Mouse (Mus musculus) MEL (cell line): ENCODE measurements around the gene Dnajb6. TPM values are rescaled to one million over a fixed set of nuclear protein-coding genes. Genes with fewer than 3 reads are reported as not detected.

Experiments used
- DNase-seq: peaks from one replicate; pipeline ENCODE4 v3.0.0; 2011; ENCODE audit warnings: low read depth, low spot score
- H3K27ac ChIP-seq: 2 replicates; pipeline ENCODE4 v1.5.1; 2012; ENCODE audit warnings: low read depth, mild to moderate bottlenecking, control low read depth, low read length, moderate library complexity; ENCODE audit not compliant: control insufficient read depth
- H3K27me3 ChIP-seq, 2 experiments: fragments of 150-350 bp in 1 of 2; sonication (generic) in 1 of 2; 2 replicates each; pipeline ENCODE4 v1.6.1; 2012; ENCODE audit warnings: low read length in 2 of 2, mild to moderate bottlenecking in 2 of 2, improper control_type of control experiment in 1 of 2, moderate library complexity in 1 of 2; ENCODE audit not compliant: insufficient read depth in 2 of 2, control insufficient read depth in 1 of 2
- H3K36me3 ChIP-seq, 2 experiments: 2 replicates each; pipeline ENCODE4 v1.6.1; 2012 to 2014; ENCODE audit warnings: low read length in 2 of 2, improper control_type of control experiment in 1 of 2, inconsistent platforms in 1 of 2, mild to moderate bottlenecking in 1 of 2; ENCODE audit not compliant: insufficient read depth in 2 of 2, control insufficient read depth in 1 of 2
- H3K4me1 ChIP-seq, 2 experiments: fragments of 150-350 bp in 1 of 2; sonication (generic) in 1 of 2; 2 replicates each; pipeline ENCODE4 v1.6.1; 2012; ENCODE audit warnings: low read length in 2 of 2, improper control_type of control experiment in 1 of 2, mild to moderate bottlenecking in 1 of 2; ENCODE audit not compliant: insufficient read depth in 2 of 2, control insufficient read depth in 1 of 2
- H3K4me3 ChIP-seq, 2 experiments: fragments of 150-350 bp in 1 of 2; sonication (generic) in 1 of 2; 2 replicates each; pipeline ENCODE4 v1.5.1; 2012; ENCODE audit warnings: low read depth in 2 of 2, low read length in 2 of 2, mild to moderate bottlenecking in 2 of 2, moderate library complexity in 2 of 2, control low read depth in 1 of 2, improper control_type of control experiment in 1 of 2; ENCODE audit not compliant: control insufficient read depth in 1 of 2, insufficient read depth in 1 of 2
- H3K79me2 ChIP-seq: 2 replicates; pipeline ENCODE4 v1.6.1; 2012; ENCODE audit warnings: mild to moderate bottlenecking, low read length, moderate library complexity; ENCODE audit not compliant: control insufficient read depth, poor library complexity, insufficient read depth
- H3K9ac ChIP-seq: 2 replicates; pipeline ENCODE4 v1.6.1; 2012; ENCODE audit warnings: low read depth, mild to moderate bottlenecking, control low read depth, low read length, moderate library complexity; ENCODE audit not compliant: control insufficient read depth, poor library complexity, severe bottlenecking
- H3K9me3 ChIP-seq: fragments of 150-350 bp; sonication (generic); replicated peaks from 2 replicates; pipeline ENCODE4 v1.6.1; 2012; ENCODE audit warnings: mild to moderate bottlenecking, low read length, improper control_type of control experiment, moderate library complexity; ENCODE audit not compliant: insufficient read depth
- BHLHE40 ChIP-seq: IDR thresholded peaks from 2 replicates; pipeline ENCODE4 v1.6.1; 2012; ENCODE audit warnings: low read depth, mild to moderate bottlenecking, inconsistent platforms, low read length, improper control_type of control experiment, borderline replicate concordance
- CTCF ChIP-seq, 3 experiments: IDR thresholded peaks in 2 of 3; conservative IDR thresholded peaks in 1 of 3; 2 replicates each; pipeline ENCODE4 v1.5.1; 2011 to 2012; ENCODE audit warnings: low read length in 3 of 3, low read depth in 2 of 3, mild to moderate bottlenecking in 2 of 3, improper control_type of control experiment in 1 of 3, inconsistent platforms in 1 of 3, mixed read lengths in 1 of 3, moderate library complexity in 1 of 3; ENCODE audit not compliant: control insufficient read depth in 1 of 3, insufficient read depth in 1 of 3, poor library complexity in 1 of 3, severe bottlenecking in 1 of 3
- E2F4 ChIP-seq: IDR thresholded peaks from 2 replicates; pipeline ENCODE4 v1.6.1; 2011; ENCODE audit warnings: low read depth, low read length, improper control_type of control experiment, borderline replicate concordance
- EP300 ChIP-seq, 2 experiments: IDR thresholded peaks; 2 replicates each; pipeline ENCODE4 v1.6.1; 2011; ENCODE audit warnings: improper control_type of control experiment in 2 of 2, low read length in 2 of 2, low read depth in 1 of 2, mild to moderate bottlenecking in 1 of 2
- GATA1 ChIP-seq: IDR thresholded peaks from 2 replicates; pipeline ENCODE4 v1.6.1; 2011; ENCODE audit warnings: low read depth, low read length, improper control_type of control experiment
- JUND ChIP-seq: IDR thresholded peaks from 2 replicates; pipeline ENCODE4 v1.6.1; 2011; ENCODE audit warnings: low read depth, mild to moderate bottlenecking, improper control_type of control experiment, low read length
- MAZ ChIP-seq: IDR thresholded peaks from 2 replicates; pipeline ENCODE4 v1.6.1; 2012; ENCODE audit warnings: low read depth, mild to moderate bottlenecking, inconsistent platforms, low read length, improper control_type of control experiment
- NELFE ChIP-seq: IDR thresholded peaks from 2 replicates; pipeline ENCODE4 v1.6.1; 2011; ENCODE audit warnings: low read depth, low read length, improper control_type of control experiment
- POLR2AphosphoS5 ChIP-seq: IDR thresholded peaks from 2 replicates; pipeline ENCODE4 v1.6.1; 2012; ENCODE audit warnings: low read depth, borderline replicate concordance, mild to moderate bottlenecking, inconsistent platforms, low read length, moderate library complexity, mixed read lengths
- RAD21 ChIP-seq: IDR thresholded peaks from 2 replicates; pipeline ENCODE4 v1.6.1; 2011; ENCODE audit warnings: mild to moderate bottlenecking, low read depth, low read length, improper control_type of control experiment
- SMC3 ChIP-seq: IDR thresholded peaks from 2 replicates; pipeline ENCODE4 v1.6.1; 2011; ENCODE audit warnings: low read depth, low read length, improper control_type of control experiment
- TAL1 ChIP-seq: IDR thresholded peaks from 2 replicates; pipeline ENCODE4 v1.6.1; 2012; ENCODE audit warnings: mild to moderate bottlenecking, inconsistent platforms, low read length, moderate library complexity, mixed read lengths
- TBP ChIP-seq: IDR thresholded peaks from 2 replicates; pipeline ENCODE4 v1.8.0; 2011; ENCODE audit warnings: low read depth, low read length, improper control_type of control experiment
- TCF12 ChIP-seq: IDR thresholded peaks from 2 replicates; pipeline ENCODE4 v1.6.1; 2014; ENCODE audit warnings: low read depth, mild to moderate bottlenecking, inconsistent platforms, low read length, improper control_type of control experiment, moderate library complexity
- UBTF ChIP-seq: IDR thresholded peaks from 2 replicates; pipeline ENCODE4 v1.6.1; 2012; ENCODE audit warnings: low read depth, mild to moderate bottlenecking, inconsistent platforms, low read length, improper control_type of control experiment, moderate library complexity, borderline replicate concordance; ENCODE audit not compliant: insufficient read depth
- ZC3H11A ChIP-seq: IDR thresholded peaks from 2 replicates; pipeline ENCODE4 v1.6.1; 2012; ENCODE audit warnings: low read depth, mild to moderate bottlenecking, inconsistent platforms, low read length, improper control_type of control experiment
- ZMIZ1 ChIP-seq: IDR thresholded peaks from 2 replicates; pipeline ENCODE4 v1.6.1; 2012; ENCODE audit warnings: low read depth, mild to moderate bottlenecking, inconsistent platforms, low read length, improper control_type of control experiment, moderate library complexity
- polyA plus RNA-seq, 2 experiments: library from polyadenylated mRNA; stranded (reverse) in 1 of 2; unstranded in 1 of 2; fragments of >175 nt in 1 of 2; fragments of >200 nt in 1 of 2; gene quantifications; 2 replicates each; pipeline versions ENCODE4 v1.2.1 to v1.2.4; 2012; ENCODE audit warnings: low replicate concordance in 2 of 2, low read depth in 1 of 2; ENCODE audit not compliant: insufficient read length in 2 of 2, insufficient read depth in 1 of 2, missing spikeins in 1 of 2
- total RNA-seq: library from RNA; depleted of rRNA; stranded (reverse); fragments of 300-350 nt; gene quantifications from 2 replicates; pipeline ENCODE4 v1.2.3, GENCODE M21; 2012

The Dnajb6 gene
- total and polyA plus RNA-seq, 3 experiments, result 131 to 157 TPM; not detected in 1

DNA sequence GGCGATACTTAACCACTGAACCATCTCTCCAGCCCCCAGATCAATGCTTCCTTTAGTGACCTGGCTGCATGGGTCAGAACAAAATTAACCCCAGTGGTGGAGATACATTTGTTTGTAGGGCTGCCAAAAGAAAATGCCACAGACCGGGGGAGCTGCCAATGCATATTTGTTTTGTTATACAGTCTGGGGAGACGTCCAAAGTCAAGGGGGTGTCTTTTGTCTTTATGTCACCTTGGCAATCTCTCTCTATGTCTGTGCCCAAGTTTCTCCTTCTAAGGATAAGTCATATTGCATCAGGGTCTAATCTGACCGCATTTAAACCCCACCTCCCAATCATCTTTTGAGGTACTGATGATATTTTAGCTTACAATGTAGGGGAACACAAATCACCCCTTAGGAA lies 82.8 kb downstream of the Dnajb6 start:
- no peaks in the 10 kb centered on the region for H3K4me1 ChIP-seq
- peaks cover 0 to 1% of the 10 kb centered on the region in 2 experiments; a peak in 2 of 4 replicates for H3K27me3 ChIP-seq
- no peak overlapping the region for H3K9ac ChIP-seq
- H3K9me3 ChIP-seq, result no peaks in the 10 kb centered on the region
- no peaks in the 10 kb centered on the region for H3K36me3 ChIP-seq
- H3K4me3 ChIP-seq, result no peak overlapping the region
- TF ChIP-seq E2F4 (no peak), TBP (no peak), JUND (no peak), TAL1 (no peak), BHLHE40 (no peak), POLR2AphosphoS5 (no peak), TCF12 (no peak), GATA1 (no peak), UBTF (no peak), ZMIZ1 (no peak), NELFE (no peak), MAZ (no peak)
- no peaks in the 10 kb centered on the region for H3K79me2 ChIP-seq
- H3K27ac ChIP-seq, result no peak overlapping the region
- DNase-seq, result no peak

DNA sequence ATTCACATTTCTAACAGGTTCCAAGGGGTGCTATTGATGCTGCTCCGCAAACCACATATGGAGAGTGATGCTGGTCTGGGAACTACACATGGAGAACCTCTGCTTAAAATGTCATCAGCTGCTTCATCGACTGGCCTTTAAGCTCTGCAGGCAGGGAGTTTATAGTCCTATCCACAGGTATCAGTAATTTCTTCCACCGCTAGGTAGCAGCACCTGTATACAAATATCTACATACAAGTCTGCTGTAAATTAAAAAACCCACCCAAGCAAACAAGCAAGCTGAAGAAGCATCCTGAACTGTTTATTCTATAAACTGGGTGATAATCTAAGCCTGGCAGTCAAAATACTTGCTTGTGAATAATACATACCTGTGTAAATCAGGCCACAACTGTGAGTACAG lies 89.3 kb downstream of the Dnajb6 start:
- Histone ChIP-seq H3K9me3 (no peaks in the 10 kb centered on the region), H3K79me2 (no peaks in the 10 kb centered on the region), H3K4me1 (no peaks in the 10 kb centered on the region), H3K27me3 (peaks cover 2 to 8% of the 10 kb centered on the region in 2 experiments; a peak in 3 of 4 replicates), H3K36me3 (no peaks in the 10 kb centered on the region), H3K27ac (no peak overlapping the region), H3K4me3 (no peak overlapping the region), H3K9ac (no peak overlapping the region)
- TF ChIP-seq SMC3, result peak; percentile 90
- no peak for TF ChIP-seq EP300 (IDR thresholded peaks at IDR 0.05; ENCODE audit: low read depth in 1 of 2, low read length in 2 of 2)
- TF ChIP-seq CTCF (IDR thresholded peaks at IDR 0.05 in 2 of 3, conservative IDR thresholded peaks at IDR 0.05 in 1 of 3; ENCODE audit: control insufficient read depth in 1 of 3, insufficient read depth in 1 of 3, low read depth in 2 of 3, low read length in 3 of 3, poor library complexity in 1 of 3, severe bottlenecking in 1 of 3), result peak; percentile 25 to 86 (median 40); a peak in 5 of 6 replicates
- TF ChIP-seq ZC3H11A, result peak; percentile 82
- TF ChIP-seq RAD21, result peak; percentile 94
- DNase-seq, result peak; percentile 69
